ENCODE assay signal across 19 mouse cellular contexts in genomic region chr19:14664096-14664586, GRCm38 (mm10).
"Had no signal": no experiment of that assay in that cellular context is flagged by ENCODE, and none has a peak within 500 bp of the region (broad histone marks: within the 10 kb centered on the region; RNA-seq: fewer than 3 reads in every experiment).

No protein-coding gene starts in this region.

- H3K9ac ChIP-seq: limb, embryonic 13.5 days; liver, embryonic 13.5 days; neural tube, embryonic 12.5 days; neural tube, embryonic 15.5 days had no signal

- H3K4me3 ChIP-seq: layer of hippocampus, adult 2 months; limb, embryonic 10.5 days; limb, embryonic 13.5 days; liver, embryonic 13.5 days; neural tube, embryonic 12.5 days; neural tube, embryonic 15.5 days had no signal

- H3K9me3 ChIP-seq: limb, embryonic 10.5 days; limb, embryonic 13.5 days; liver, embryonic 13.5 days; neural tube, embryonic 12.5 days; neural tube, embryonic 15.5 days had no signal

- DNase-seq: kidney, postnatal 25 days; layer of hippocampus, adult 9-11 months; liver, embryonic 13.5 days; lung, adult 2 months; lung, postnatal 14 days; lung, postnatal 4 days; midbrain, embryonic 14.5 days; right cerebral cortex, adult 18-20 months; right cerebral cortex, postnatal 25 days; thymus, adult 2 months; thymus, postnatal 25 days had no signal

- H3K4me1 ChIP-seq: limb, embryonic 10.5 days; limb, embryonic 13.5 days; liver, embryonic 13.5 days; neural tube, embryonic 12.5 days; neural tube, embryonic 15.5 days had no signal

- H3K27me3 ChIP-seq: limb, embryonic 13.5 days; liver, embryonic 13.5 days; neural tube, embryonic 12.5 days; neural tube, embryonic 15.5 days had no signal

- H3K27ac ChIP-seq: kidney, postnatal 0 days; layer of hippocampus, adult 2 months; limb, embryonic 10.5 days; limb, embryonic 13.5 days; liver, embryonic 13.5 days; neural tube, embryonic 12.5 days; neural tube, embryonic 15.5 days; stomach, postnatal 0 days had no signal

- H3K4me2 ChIP-seq: limb, embryonic 13.5 days; liver, embryonic 13.5 days; midbrain, embryonic 11.5 days; neural tube, embryonic 12.5 days; neural tube, embryonic 15.5 days had no signal

- H3K36me3 ChIP-seq: limb, embryonic 10.5 days; limb, embryonic 13.5 days; liver, embryonic 13.5 days; neural tube, embryonic 12.5 days; neural tube, embryonic 15.5 days had no signal
